Mouse (Mus musculus): ENCODE data around the gene Hhatl.

Hhatl gene

DNA sequence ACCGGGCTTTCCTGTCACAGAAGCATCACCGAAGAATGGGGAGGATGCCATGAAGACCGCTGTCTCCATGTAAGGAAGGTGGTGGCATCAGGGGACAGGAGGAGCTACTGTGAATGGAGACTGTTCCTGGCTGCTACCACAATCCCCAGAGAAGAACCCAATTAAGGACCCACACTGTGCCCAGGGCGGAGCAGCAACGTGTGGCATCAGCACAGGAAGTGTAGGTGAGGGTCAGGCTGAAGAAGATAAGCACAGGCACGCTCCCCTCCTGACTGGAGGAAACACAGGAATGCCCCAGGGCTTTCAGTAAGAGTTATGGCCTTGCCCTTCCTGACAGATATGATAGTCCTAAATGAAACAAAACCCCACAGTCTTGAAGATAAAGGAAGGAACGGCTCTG, 10.4 kb upstream of the Hhatl start:
- DNase-seq = no peak

DNA sequence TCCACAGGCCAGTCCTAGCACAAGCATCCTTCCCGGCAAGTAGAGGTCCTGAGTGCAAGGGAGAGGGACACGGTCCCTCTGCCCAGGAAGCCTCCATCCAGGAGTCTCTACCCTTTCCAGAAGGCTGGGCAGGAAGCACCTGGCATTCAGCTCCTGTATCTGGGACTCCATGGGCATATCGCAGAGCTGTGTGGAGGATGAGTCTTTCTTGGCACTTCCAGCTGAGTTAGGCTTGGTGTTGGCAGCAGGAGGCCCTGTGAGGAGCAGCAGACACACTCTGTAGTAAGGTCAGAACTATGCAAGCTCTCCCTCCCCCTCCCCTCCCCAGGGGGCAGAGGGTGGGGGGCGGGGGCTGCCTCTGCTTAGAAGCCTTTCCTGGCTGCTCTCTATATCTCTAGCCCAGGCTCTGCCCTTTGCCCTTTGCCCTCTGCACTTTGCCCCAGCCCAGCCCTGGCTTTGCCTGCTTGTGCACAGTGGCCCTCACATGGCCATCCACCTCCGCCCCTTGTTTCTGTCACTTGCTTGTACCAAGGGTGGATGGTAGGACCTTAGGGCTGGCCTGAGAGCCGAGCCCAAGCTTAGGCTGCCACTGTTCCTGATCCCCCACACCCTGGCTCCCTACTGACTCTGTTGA, 6.7 kb upstream of the Hhatl start:
- no peak for DNase-seq

DNA sequence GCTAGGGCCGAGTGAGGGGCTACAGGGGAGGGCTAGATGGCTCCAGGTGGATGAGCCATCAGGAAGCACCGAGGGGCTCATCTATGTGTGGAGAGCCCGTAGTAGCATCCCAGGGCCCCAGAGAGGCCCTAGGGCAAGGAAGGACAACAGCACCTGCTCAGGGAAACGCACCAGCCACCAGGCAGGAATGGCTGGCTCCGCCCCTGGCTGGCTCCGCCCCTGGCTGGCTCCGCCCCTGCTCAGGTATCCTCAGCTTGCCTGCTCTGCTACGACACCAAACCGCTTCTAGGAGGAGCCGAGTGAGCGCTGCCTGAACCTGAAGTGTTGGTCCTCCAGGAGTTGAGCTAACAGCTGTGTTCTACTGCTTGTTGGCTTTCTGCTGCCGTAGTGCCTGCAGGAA, 5.4 kb upstream of the Hhatl start:
- no peak for DNase-seq

DNA sequence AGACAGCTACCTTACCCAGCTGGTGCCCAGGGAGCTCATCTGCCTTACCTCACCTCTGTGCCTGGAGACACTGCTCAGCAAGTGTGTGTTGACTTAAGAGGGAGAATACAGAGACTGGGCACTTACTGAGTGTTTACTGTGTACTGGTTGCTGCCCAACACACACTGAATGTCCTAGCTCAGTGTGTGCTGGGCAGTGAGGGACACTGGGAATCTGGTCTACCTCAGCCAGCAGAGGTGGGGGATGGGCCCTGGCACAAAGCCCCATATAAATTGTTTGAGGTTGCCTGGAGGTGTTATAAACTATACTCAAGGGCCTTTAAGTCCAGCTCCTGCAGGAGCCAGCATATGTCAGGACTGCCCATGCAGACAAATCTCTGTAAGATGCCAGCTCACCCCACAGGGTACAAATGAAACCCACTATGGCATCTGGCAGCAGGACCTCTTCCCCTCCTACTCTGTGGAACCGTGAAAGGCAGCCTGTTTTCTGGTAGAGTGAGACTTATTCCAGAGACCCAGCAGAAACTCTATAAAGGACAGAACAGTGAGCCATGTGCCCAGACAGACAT, 2.7 kb upstream of the Hhatl start:
- peak; percentile 97 for DNase-seq

DNA sequence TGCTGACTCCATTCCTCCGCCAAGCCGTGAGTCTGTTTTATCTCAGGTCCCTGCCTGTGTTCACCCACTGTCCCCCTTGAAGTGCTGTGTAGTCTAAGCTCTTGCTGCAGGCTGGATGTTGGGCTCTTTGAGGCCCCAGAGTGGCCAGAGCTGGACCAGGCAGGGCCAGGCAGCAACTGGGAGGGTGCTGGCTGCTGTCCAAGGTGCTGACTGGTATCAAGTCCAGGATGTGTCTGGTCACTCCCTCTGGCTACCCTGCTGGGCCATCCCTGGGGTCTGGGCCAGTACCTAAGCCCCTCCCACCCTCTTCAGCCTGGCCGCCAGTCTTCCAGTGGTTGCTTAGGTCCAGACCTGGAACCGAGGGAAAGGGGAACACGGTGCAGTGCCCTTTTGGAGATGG, 1.1 kb downstream of the Hhatl start:
- peak; percentile 98 for DNase-seq

DNA sequence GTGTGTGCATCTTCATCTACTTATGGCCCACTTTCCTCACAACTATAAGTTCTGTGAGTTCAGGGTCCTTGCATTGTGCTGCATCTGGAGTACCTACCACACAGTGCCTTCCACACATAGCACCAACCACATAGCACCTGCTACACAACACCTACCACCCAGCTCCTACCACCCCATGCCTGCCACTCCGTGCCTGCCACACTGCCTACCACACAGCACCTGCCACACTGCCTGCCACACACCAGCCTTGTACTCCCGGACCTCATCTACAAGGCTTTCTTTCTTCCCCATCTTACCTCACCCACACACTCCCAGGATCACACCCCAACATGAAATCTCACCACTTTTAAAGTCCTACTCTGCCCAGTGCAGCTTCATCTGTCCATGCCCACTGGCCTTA, 5.9 kb downstream of the Hhatl start:
- no peak for DNase-seq

DNA sequence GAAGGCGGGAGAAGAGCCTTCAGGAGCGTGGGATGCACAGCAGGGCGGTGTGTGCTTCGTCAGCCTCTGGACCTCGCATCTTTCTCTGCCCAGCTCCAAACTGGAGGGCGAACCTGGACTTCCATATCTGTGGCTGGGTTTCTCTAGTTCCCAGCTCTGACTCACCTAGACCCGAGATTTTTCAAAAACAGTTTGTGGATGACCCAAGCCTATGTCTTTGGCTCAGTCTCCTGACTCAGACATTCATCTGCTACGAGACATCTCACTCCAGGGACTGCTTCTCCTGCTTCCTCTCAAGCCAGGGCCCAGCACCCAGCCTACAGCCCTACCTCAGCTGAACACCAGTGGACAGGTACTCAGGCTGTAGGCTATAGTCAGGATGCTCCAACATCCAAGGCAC, 7.0 kb downstream of the Hhatl start:
- no peak for DNase-seq

DNA sequence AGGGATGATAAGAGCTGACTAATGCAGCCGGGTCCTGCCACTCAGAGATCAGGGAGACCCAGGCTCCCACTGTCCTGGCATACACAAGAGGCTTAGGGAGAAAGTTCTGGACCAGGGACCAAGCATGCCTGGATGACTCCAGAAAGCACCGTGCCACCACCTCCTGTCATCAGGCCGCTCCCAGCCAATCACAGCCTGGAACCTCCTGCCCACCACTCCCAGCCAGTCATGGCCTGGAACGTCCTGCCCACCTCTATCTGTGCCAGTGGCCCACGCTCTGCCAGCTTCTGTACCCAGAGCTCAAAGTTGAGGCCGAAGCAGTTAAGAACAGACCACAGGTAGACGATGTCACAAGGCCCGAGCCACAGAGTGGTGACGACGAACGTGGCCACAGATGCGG, 7.5 kb downstream of the Hhatl start:
- DNase-seq = no peak

DNA sequence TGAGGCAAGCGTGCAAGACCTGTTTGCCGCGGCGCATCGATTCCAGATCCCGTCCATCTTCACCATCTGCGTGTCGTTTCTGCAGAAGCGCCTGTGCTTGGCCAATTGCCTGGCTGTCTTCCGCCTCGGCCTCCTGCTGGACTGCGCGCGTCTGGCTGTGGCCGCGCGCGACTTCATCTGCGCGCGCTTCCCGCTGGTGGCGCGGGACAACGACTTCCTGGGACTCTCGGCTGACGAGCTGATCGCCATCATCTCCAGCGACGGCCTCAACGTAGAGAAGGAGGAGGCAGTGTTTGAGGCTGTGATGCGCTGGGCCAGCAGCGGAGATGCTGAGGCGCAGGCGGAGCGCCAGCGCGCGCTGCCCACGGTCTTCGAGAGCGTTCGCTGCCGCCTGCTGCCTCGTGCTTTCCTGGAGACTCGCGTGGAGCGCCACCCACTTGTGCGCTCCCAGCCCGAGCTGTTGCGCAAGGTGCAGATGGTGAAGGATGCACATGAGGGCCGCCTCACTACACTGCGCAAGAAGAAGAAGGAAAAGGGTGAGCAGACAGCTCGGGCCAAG, 14.2 kb downstream of the Hhatl start:
- DNase-seq = no peak

DNA sequence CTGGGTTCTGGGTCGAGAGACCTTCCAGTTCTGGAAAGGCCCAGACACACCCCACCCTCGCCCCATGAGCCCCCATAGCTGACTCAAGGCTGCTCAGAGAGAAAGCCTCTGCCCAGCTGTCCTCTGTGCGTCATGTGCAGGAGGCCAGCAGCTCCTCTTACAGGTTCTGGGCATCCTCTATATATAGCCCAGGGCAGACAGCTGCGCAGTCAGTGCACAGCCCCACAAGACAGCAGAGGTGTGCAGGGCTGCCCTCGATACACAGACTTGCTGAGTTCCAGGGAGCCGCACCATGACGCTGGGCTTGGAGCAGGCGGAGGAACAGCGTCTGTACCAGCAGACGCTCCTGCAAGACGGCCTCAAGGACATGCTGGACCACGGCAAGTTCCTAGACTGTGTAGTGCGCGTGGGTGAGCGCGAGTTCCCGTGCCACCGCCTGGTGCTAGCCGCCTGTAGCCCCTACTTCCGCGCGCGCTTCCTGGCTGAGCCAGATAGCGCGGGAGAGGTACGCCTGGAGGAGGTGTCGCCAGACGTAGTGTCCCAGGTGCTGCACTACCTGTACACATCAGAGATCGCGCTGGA, 14.7 kb downstream of the Hhatl start, which contains the start of gene Klhl40:
Klhl40 (plus strand) TSS at position 124 of the 582 bp plus-strand sequence.
- peak; percentile 94 for DNase-seq

DNA sequence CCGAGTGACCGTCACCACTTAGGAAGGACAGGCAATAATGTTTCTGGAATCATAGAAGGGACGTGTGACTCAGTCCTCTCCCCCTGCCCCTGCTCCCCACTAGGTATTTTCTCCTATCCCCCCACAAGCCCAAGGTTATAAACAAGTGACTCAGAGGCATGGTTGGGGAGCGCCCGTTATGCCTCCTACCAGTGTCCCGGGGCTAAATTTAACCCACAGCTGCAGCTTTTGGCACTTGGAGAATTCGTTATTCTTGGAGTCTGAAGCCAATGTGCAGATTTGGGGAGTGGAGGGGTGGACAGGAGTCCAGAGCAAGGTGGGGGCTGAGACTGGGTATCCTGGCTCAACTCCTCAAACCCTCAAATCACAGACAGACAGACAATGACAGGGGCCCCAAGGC, 15.8 kb downstream of the Hhatl start:
- peak; percentile 94 for DNase-seq

DNA sequence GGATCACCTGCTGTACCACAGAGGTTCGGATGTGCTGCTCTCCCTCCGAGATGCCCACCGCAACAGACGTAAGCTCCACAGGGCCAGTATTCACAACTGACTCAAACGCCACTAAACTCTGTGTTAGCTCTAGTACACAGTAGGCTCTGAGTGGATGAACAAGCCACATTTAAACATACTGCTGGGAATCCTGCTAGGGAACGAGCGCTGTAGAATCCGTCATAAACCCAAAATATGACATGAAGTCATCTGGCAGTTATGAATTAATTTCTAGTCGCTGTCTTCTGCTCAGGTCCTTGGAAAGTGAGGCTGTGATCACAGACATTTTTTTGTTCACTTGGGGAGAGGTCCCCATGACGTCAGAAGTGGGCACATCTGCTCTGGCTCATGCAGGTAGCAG, 16.4 kb downstream of the Hhatl start:
- DNase-seq = no peak

DNA sequence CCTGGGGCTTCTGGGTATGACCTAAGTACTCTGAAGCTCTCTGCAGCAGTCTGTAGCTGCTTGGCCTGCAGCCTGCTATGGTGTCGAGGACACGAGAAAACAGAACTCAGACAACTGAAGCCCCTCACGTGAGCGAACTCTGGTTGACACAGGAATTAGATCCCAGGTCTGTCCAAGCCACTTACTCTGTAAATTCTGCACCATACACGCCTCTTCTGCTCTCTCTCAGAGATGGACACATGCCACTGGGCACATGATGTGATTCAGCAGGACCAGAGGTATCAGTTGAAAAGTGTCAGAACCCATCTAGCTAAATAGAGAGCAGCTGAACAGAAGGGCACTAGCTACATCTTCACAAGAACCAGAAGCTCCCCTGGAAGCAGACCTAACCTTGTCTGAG, 19.9 kb downstream of the Hhatl start:
- peak; percentile 87 for DNase-seq

DNA sequence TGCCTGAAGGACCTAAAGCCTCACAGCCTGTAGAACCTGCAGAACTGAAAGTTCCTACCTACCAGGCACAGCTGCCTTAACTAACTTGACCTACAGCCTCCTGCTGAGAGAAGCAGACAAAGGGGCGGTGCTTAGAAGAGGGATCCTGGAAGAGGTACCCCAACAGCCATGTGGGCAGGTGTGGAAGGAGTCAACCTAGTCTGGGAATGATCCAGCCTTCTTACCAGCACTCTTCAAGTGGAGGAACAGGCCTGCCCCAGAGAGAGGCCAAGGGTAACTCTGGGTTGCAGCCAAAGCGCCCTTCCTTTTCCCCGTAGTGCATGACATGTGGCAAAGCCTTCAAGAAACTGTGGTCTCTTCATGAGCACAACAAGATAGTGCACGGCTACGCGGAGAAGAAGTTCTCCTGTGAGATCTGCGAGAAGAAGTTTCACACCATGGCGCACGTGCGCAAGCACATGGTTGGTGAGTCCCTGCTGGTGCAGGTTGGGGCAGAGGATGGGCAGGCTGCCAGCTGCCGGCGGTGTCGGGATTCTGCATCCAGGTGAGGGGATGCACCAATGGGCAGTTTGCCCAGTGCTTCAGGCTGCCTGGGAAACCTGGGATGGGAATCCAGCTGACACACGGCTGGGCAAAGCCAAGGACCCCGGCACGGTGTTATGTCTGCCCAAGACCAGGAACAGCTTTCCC, 27.0 kb downstream of the Hhatl start:
- peak; percentile 91 for DNase-seq

DNA sequence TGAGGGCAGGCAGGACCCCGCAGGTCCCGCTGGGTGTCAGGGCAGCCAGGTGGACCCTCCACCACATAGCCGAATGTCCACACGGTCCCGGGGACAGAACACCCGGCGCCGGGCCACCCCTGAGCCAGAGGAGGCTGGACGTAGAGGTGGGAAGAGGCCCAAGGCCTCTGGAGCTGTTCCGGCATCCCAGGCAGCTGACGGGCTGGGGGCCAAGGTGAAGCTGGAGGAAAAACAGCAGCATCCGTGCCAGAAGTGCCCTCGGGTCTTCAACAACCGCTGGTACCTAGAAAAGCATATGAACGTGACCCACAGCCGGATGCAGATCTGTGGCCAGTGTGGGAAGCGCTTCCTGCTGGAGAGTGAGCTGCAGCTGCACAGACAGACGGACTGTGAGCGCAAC, 28.6 kb downstream of the Hhatl start:
- peak; percentile 96 for DNase-seq

DNA sequence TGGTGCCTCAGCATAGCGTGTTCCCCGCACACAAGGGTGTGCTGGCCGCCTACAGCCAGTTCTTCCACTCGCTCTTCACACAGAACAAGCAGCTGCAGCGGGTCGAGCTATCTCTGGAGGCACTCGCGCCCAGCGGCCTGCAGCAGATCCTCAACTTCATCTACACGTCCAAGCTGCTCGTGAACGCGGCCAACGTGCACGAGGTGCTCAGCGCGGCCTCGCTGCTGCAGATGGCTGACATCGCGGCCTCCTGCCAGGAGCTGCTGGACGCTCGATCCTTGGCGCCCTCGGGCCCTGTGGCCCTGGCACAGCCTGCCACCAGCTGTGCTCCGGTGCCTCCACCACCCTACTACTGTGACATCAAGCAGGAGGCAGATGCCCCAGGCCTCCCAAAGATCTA, 29.5 kb downstream of the Hhatl start:
- DNase-seq = peak; percentile 91

DNA sequence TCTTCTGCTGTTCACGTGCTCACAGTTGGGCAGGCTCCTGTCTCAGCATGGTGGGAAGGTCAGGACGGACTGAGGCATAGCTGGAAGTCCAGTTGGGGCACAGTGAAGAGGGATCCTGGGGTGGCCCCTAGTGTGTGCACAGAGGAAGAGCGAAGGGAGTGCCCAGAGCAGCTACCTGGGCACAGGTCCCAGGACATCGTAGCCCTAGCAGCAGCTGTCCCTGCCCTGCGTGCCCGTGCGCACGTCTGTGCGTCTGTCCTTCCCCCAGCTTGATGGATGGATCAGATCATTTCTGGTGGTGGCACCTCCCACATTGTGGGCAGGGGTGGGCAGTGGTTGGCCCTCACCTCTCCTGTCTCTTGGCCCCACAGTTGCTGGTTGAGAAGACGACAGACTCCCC, 30.1 kb downstream of the Hhatl start:
- DNase-seq = no peak

DNA sequence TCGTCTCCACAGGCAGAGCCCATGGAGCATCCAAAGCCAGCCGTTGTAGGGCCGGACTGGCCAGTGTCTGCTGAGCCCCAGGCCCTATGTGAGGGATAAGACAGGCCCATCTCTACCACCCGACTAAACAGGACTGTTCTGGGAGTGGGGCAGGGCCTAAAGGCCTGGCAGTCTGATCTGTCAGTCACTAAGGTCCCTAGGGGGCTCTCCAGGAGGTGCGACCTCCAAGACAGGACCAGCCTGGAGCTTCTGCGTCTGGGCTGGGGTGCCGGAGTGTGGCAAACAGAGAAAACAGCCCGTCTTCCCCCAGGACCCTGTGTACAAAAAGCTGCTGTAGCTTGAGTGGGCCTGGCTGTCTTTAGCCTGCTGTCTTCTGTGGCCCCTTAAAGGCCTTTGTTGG, 30.5 kb downstream of the Hhatl start:
- peak; percentile 94 for DNase-seq

DNA sequence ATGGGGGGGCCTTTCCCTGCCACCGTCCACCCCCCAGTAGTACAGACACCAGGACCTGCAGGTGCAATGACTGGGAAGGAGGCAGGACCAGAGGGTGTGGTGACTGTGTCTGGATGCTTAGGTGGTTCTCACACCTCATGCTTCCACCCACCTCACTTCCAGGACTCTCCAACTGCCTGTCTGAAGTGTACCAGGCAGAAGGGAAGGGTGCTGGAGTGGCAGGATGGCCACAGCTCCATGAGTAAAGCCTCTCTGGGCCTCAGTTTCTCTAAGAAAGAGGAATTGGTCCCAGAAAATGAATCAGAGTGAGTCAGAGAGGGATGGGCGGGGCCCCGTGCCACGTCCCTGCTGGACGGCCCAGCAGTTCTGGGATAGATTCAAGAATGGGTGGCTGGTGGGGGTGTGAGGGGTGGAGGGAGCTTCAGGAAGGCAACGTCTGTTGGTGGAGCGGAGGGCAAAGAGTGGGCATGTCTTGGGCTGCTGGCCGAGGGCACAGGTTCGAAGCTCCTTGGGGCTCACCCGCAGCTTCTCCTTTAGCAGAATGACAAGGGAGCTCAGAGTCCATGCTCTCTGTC, 31.1 kb downstream of the Hhatl start:
- DNase-seq = peak; percentile 91

DNA sequence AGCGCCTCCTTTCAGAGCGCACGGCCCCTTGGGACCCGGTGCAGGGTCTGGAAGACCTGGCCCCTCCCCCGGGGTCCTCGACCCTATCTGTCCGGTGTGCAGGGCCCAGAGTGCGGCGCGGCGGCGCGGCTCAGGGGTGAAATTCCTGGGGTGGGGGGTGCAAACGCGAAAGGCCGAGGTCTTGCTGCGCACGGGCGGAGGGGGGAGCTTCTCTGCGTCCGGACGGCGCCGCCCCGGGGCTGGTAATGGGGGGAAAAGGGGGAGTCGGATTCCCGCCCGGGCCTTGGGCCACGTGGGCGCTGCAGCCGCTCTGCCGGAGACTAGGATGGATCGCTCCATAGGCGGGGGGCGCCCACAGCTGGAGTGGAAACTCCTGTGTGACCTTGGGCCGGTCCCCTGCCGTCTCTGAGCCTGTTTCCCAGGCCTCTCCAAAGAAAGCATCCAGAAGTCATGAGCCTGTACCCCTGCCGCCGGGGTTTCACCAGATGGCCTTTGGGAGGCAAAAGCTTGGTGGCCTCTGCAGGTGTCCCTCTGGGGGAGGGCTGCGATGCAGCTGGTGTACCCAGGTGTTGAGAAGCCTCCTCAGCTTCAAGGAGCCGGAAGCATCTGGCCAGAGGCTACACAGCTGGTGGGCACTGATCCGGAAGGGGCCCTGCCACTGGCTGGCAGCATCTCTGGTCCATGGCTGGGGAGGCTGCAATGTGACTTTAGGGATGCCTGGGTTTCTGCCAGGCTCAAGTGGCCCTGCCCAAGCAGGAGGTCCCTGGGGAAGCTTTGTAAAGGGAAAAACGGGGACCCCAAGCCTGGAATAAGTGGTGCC, 31.8 kb downstream of the Hhatl start:
- DNase-seq = peak; percentile 97

DNA sequence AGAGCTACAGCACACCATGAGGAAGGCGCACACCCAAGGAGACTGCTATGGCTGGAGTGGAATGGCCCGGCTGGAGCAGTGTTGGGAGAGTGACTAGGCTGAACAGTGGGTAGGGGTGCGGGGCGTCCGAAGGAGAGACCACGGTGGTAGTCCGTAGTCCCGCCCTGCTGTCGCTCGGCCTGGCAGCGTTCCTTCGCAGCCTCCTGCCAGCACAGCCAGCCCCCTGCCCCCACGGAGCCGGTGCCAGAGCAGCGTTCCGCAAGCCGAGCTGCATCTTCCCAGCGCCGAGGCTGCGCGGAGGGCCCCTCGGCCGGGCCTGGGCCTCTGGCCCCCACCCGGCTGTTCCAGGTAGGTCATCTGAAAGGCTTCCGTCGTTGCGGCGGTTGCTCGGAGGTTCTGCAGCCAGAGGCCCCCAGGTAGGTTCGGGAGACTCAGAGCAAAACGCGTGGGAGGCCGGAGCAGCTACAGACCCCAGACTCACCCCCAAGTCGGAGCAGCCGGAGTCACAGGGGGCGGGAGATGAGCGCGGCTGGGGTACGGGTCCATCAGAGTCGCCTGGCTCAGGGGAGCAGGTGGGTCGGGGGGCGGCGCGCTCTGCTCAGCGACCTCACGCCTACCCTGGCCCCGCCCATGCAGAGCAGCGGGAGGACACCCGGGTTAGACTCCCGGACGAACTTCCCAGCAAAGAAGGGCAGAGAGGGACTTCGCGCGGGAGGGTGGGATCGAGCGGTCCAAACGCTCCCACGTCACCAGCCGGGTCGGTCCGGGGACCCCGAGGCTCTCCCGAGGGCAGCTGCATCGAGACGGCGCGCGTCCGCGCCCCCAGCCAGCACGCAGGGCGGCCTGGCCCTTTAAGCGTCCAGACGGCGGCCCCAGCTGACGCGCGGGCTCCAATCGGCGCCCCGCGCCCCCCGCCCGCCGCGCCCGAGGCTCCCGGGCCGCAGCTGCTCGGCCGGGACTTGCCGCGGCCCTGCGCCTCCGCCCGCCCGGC, 32.9 kb downstream of the Hhatl start, which contains the start of gene Zfp651:
Zfp651 (plus strand) TSS at position 240 of the 991 bp plus-strand sequence.
- DNase-seq = peak; percentile 97
